Mouse (Mus musculus): ENCODE data around the gene Kifc3. TPM values are rescaled to one million over a fixed set of nuclear protein-coding genes. Genes with fewer than 3 reads are reported as not detected.

The Kifc3 gene
- total and polyA plus RNA-seq, 3 experiments: 0.78 to 1.8 (median 1.7) TPM

GRCm38 (mm10) chr8:95200001-95200405 lies 2.6 kb downstream of the Kifc3 start:
- peaks cover 2% of the 10 kb centered on the region for H3K27me3 ChIP-seq (replicated peaks)

GRCm38 (mm10) chr8:95195728-95196127 lies 6.9 kb downstream of the Kifc3 start:
- no peaks in the 10 kb centered on the region for H3K9me3 ChIP-seq (replicated peaks; ENCODE audit: low read length)
- dilution Hi-C loops (cut with MboI; ENCODE audit: extremely low pct_ligation_motif_present, extremely low pct_unique_long_range_greater_than_20kb, low sequenced_read_pairs): no loop called here

More at GRCm38 (mm10) chr8:95200001-95200405, 2.6 kb downstream of the Kifc3 start:
- no peaks in the 10 kb centered on the region for H3K36me3 ChIP-seq (replicated peaks in 1 of 2; ENCODE audit: control insufficient read depth in 1 of 2, insufficient read depth in 1 of 2, low read length in 1 of 2)
- in situ Hi-C loops (cut with MboI; ENCODE audit: low pct_ligation_motif_present, low pct_unique_long_range_greater_than_20kb, low sequenced_read_pairs) (loop anchor here (5.0 to 25.0 kb wide), 3 partner anchors 65 to 258 kb away; partner anchors contain the start of gene Katnb1), dilution Hi-C loops (cut with MboI; ENCODE audit: extremely low pct_ligation_motif_present, extremely low pct_unique_long_range_greater_than_20kb, low sequenced_read_pairs) (no loop called here)
- no peaks in the 10 kb centered on the region for H3K79me2 ChIP-seq (replicated peaks; ENCODE audit: control insufficient read depth, extremely low read depth, insufficient read depth, poor library complexity, severe bottlenecking)
- H3K4me3 ChIP-seq (replicated peaks in 1 of 3; ENCODE audit: low read depth in 2 of 3, low read length in 2 of 3, poor library complexity in 1 of 3): no peak overlapping the region
- no peak overlapping the region for H3K4me2 ChIP-seq (ENCODE audit: insufficient read depth, low read depth, poor library complexity, severe bottlenecking)
- H3K4me1 ChIP-seq (ENCODE audit: control insufficient read depth in 1 of 2, insufficient read depth in 2 of 2): no peaks in the 10 kb centered on the region
- no peak for DNase-seq (ENCODE audit: extremely low read depth)
- H3K9me3 ChIP-seq (replicated peaks; ENCODE audit: low read length): no peaks in the 10 kb centered on the region
- no peak overlapping the region for H3K9ac ChIP-seq (ENCODE audit: insufficient read depth, low read depth)
- no peak overlapping the region for H3K27ac ChIP-seq (ENCODE audit: insufficient read depth, low read depth)
- TF ChIP-seq ZMIZ1 (IDR thresholded peaks at IDR 0.05; ENCODE audit: low read depth, low read length): no peak
- TF ChIP-seq MYC (IDR thresholded peaks at IDR 0.05; ENCODE audit: low read depth, low read length): no peak

DNA sequence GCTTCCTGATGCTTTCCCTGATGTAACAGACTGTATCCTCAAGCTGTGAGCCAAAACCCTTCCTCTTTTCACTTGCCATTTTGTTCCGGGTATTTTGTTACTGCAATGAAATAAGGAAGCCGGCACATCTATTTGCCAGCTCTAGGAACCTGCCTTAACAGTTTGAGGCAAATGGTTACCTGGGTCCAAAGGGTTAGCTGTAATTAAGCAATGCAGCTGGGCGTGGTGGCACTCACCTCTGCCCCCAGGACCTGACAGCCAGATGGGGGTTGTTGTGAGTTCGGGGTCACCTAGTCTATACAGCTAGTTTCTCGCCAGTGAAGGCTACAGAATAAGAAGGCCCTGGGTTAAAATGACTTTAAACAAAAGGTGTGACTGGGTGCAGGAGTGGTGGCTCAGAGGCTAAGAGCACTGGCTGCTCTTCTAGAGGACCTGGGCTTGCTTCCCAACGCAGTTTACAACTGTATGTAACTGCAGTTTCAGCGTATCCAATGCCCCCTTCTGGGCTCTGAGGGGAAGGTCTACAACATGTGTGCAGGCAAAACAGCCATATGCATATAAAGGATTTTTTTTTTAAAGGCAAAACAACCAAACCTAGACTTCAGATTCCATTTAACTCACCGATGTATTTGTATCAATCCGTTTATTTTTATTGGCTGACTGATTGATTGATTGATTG lies 11.0 kb downstream of the Kifc3 start:
- in situ Hi-C loops (cut with MboI; ENCODE audit: low pct_ligation_motif_present, low pct_unique_long_range_greater_than_20kb, low sequenced_read_pairs): no loop called here
- Histone ChIP-seq H3K4me1 (ENCODE audit: control insufficient read depth in 1 of 2, insufficient read depth in 2 of 2) (no peaks in the 10 kb centered on the region), H3K27ac (ENCODE audit: insufficient read depth, low read depth) (no peak overlapping the region), H3K9me3 (replicated peaks; ENCODE audit: low read length) (no peaks in the 10 kb centered on the region), H3K79me2 (replicated peaks; ENCODE audit: control insufficient read depth, extremely low read depth, insufficient read depth, poor library complexity, severe bottlenecking) (no peaks in the 10 kb centered on the region), H3K4me2 (ENCODE audit: insufficient read depth, low read depth, poor library complexity, severe bottlenecking) (no peak overlapping the region), H3K9ac (ENCODE audit: insufficient read depth, low read depth) (no peak overlapping the region), H3K27me3 (replicated peaks) (no peaks in the 10 kb centered on the region), H3K36me3 (replicated peaks in 1 of 2; ENCODE audit: control insufficient read depth in 1 of 2, insufficient read depth in 1 of 2, low read length in 1 of 2) (no peaks in the 10 kb centered on the region), H3K4me3 (replicated peaks in 1 of 3; ENCODE audit: low read depth in 2 of 3, low read length in 2 of 3, poor library complexity in 1 of 3) (no peak overlapping the region)
- no peak for DNase-seq (ENCODE audit: extremely low read depth)
- dilution Hi-C loops (cut with MboI; ENCODE audit: extremely low pct_ligation_motif_present, extremely low pct_unique_long_range_greater_than_20kb, low sequenced_read_pairs): no loop called here
- no peak for TF ChIP-seq CHD1 (IDR thresholded peaks at IDR 0.05; ENCODE audit: low read depth, low read length)
- TF ChIP-seq JUND (conservative IDR thresholded peaks at IDR 0.05; ENCODE audit: low read depth, low read length): no peak
- TF ChIP-seq JUN (IDR thresholded peaks at IDR 0.05; ENCODE audit: insufficient read depth, low read depth, low read length): no peak
- no peak for TF ChIP-seq SMC3 (IDR thresholded peaks at IDR 0.05; ENCODE audit: low read depth, low read length)
- TF ChIP-seq NELFE (IDR thresholded peaks at IDR 0.05; ENCODE audit: low read depth, low read length): no peak
- TF ChIP-seq CTCF (conservative IDR thresholded peaks at IDR 0.05 in 1 of 2, IDR thresholded peaks at IDR 0.05 in 1 of 2; ENCODE audit: low read depth in 2 of 2, low read length in 2 of 2): 0 out of 4 replicates have a peak, but pooled peaks of 1 of the 2 experiments have one; percentile 4

More at GRCm38 (mm10) chr8:95195728-95196127, 6.9 kb downstream of the Kifc3 start:
- Histone ChIP-seq H3K27me3 (replicated peaks) (no peaks in the 10 kb centered on the region), H3K4me1 (ENCODE audit: control insufficient read depth in 1 of 2, insufficient read depth in 2 of 2) (no peaks in the 10 kb centered on the region), H3K36me3 (replicated peaks in 1 of 2; ENCODE audit: control insufficient read depth in 1 of 2, insufficient read depth in 1 of 2, low read length in 1 of 2) (no peaks in the 10 kb centered on the region), H3K4me3 (replicated peaks in 1 of 3; ENCODE audit: low read depth in 2 of 3, low read length in 2 of 3, poor library complexity in 1 of 3) (no peak overlapping the region), H3K27ac (ENCODE audit: insufficient read depth, low read depth) (no peak overlapping the region), H3K4me2 (ENCODE audit: insufficient read depth, low read depth, poor library complexity, severe bottlenecking) (no peak overlapping the region), H3K9ac (ENCODE audit: insufficient read depth, low read depth) (no peak overlapping the region), H3K79me2 (replicated peaks; ENCODE audit: control insufficient read depth, extremely low read depth, insufficient read depth, poor library complexity, severe bottlenecking) (no peaks in the 10 kb centered on the region)
- TF ChIP-seq MXI1 (IDR thresholded peaks at IDR 0.05; ENCODE audit: low read depth, low read length) (no peak), UBTF (IDR thresholded peaks at IDR 0.05; ENCODE audit: low read depth, low read length) (no peak), USF1 (IDR thresholded peaks at IDR 0.05; ENCODE audit: low read depth, low read length) (no peak), HCFC1 (IDR thresholded peaks at IDR 0.05; ENCODE audit: low read depth, low read length) (no peak), ZKSCAN1 (IDR thresholded peaks at IDR 0.05; ENCODE audit: borderline replicate concordance, low read depth, low read length) (no peak), JUN (IDR thresholded peaks at IDR 0.05; ENCODE audit: insufficient read depth, low read depth, low read length) (no peak), MAZ (IDR thresholded peaks at IDR 0.05; ENCODE audit: low read depth, low read length) (no peak), ETS1 (conservative IDR thresholded peaks at IDR 0.05; ENCODE audit: low read depth, low read length) (no peak), ZNF384 (IDR thresholded peaks at IDR 0.05; ENCODE audit: low read depth, low read length) (no peak), PAX5 (IDR thresholded peaks at IDR 0.05; ENCODE audit: low read length) (no peak), NRF1 (IDR thresholded peaks at IDR 0.05; ENCODE audit: low read depth, low read length) (no peak), CHD2 (IDR thresholded peaks at IDR 0.05; ENCODE audit: low read length) (no peak), CHD1 (IDR thresholded peaks at IDR 0.05; ENCODE audit: low read depth, low read length) (no peak), POLR2A (IDR thresholded peaks at IDR 0.05; ENCODE audit: low read depth, low read length) (no peak), ZC3H11A (IDR thresholded peaks at IDR 0.05; ENCODE audit: low read depth, low read length) (no peak)
- in situ Hi-C loops (cut with MboI; ENCODE audit: low pct_ligation_motif_present, low pct_unique_long_range_greater_than_20kb, low sequenced_read_pairs): no loop called here
- DNase-seq (ENCODE audit: extremely low read depth): no peak

Data from CH12.LX (cell line).